ENCODE assay signal across 8 mouse cellular contexts in genomic region chr10:71347509-71347949, GRCm38 (mm10). TPM values are rescaled to one million over a fixed set of nuclear protein-coding genes. Genes with fewer than 3 reads are reported as not detected.
A peak's percentile ranks its signal among the peaks of the same experiment; 100 is the strongest.
DNase-seq lines count a peak whose midpoint lies in the region; ATAC-seq lines count a peak whose summit lies in the region.

Ipmk (plus strand) TSS chr10:71347763.

- peak; percentile 90 for DNase-seq in T-cell, adult 2 months (ENCODE audit: low spot score)
- DNase-seq in cerebellum, postnatal 36 days, result peak; percentile 100
- peak; percentile 100 for DNase-seq in gastrocnemius, adult 18-20 months (ENCODE audit: low spot score)
- DNase-seq in left cerebral cortex, adult 18-20 months (ENCODE audit: low spot score in 2 of 2), result peak; percentile 99 to 100
- DNase-seq in right cerebral cortex, adult 18-20 months, result peak; percentile 99
- DNase-seq in urinary bladder, postnatal 10 days (ENCODE audit: low spot score), result peak; percentile 99

- peak within 1 kb of the TSS; percentile 85 for H3K27ac ChIP-seq in hindbrain, embryonic 16.5 days (ENCODE audit: low read depth, low read length)
- H3K27ac ChIP-seq in macrophage, result peak within 1 kb of the TSS; percentile 74

- peak within 1 kb of the TSS; percentile 86 for H3K9ac ChIP-seq in hindbrain, embryonic 16.5 days (ENCODE audit: low read depth, low read length)

- H3K27me3 ChIP-seq in hindbrain, embryonic 16.5 days (replicated peaks; ENCODE audit: control insufficient read depth, insufficient read depth, low read length), result no peaks in the 10 kb centered on the region

- peak; percentile 93 for ATAC-seq in hindbrain, embryonic 16.5 days

- peak within 1 kb of the TSS; percentile 85 for H3K4me2 ChIP-seq in hindbrain, embryonic 16.5 days (ENCODE audit: low read length)

- H3K4me1 ChIP-seq in hindbrain, embryonic 16.5 days (ENCODE audit: control insufficient read depth, insufficient read depth, low read depth, low read length), result peaks cover 22% of the 10 kb centered on the region

- no peaks in the 10 kb centered on the region for H3K36me3 ChIP-seq in hindbrain, embryonic 16.5 days (ENCODE audit: control insufficient read depth, insufficient read depth, low read length)
- no peaks in the 10 kb centered on the region for H3K36me3 ChIP-seq in macrophage (ENCODE audit: inconsistent target)

- H3K79me2 ChIP-seq in macrophage (ENCODE audit: inconsistent target), result peaks cover 52% of the 10 kb centered on the region

- peak within 1 kb of the TSS; percentile 84 for H3K4me3 ChIP-seq in hindbrain, embryonic 16.5 days (ENCODE audit: low read length)
- peak within 1 kb of the TSS; percentile 72 for H3K4me3 ChIP-seq in macrophage (ENCODE audit: inconsistent target)

- WGBS in hindbrain, embryonic 16.5 days, result 0% methylated on average over 43 of the region's 49 CpGs
- 0% methylated on average over 49 of the region's 49 CpGs for WGBS in macrophage (ENCODE audit: missing documents)

- no peaks in the 10 kb centered on the region for H3K9me3 ChIP-seq in hindbrain, embryonic 16.5 days (ENCODE audit: control insufficient read depth, low read length)

RNA-seq across cellular contexts. Expression of gene Ipmk, which starts in this region (rescaled TPM):
- total RNA-seq in gastrocnemius, adult 18-20 months (2021), result 10 to 100 TPM; 18.0 to 19.4 TPM
- 14.1 and 15.9 TPM in 2 replicates for polyA plus RNA-seq in hindbrain, embryonic 16.5 days (2015; fragmentation: Nextera tagmentation; extraction: Ambion mirVana)
- total RNA-seq in left cerebral cortex, adult 18-20 months (2021), result 10 to 100 TPM; 31.3 to 36.6 TPM
- 10 to 100 TPM in 22 of 26 experiments, 1 to 10 TPM in 4; 6.4 to 51.4 (median 20.2) TPM for total RNA-seq in macrophage (2018; cell fraction: chromatin; rRNA removed)
- total RNA-seq in macrophage (2018; cell fraction: cytosol; rRNA removed), result 10 to 100 TPM; 16.4 to 31.7 (median 22.1) TPM
- 10 to 100 TPM; 13.1 to 35.0 (median 23.1) TPM for total RNA-seq in macrophage (2018; cell fraction: nucleus; rRNA removed)
- polyA plus RNA-seq in macrophage (2018), result 15.1 to 17.3 TPM (median 16.2 TPM) in 3 replicates

Comparison
In these comparisons a context has a peak if more than half of its experiments do, and no peak if none do; other contexts are left out.
1. Peak in every context shown above with its lines: DNase-seq, ATAC-seq, H3K4me3 ChIP-seq and H3K27ac ChIP-seq.